Mouse (Mus musculus) neural tube, embryonic 14.5 days (tissue): ENCODE data around the gene P2rx6. TPM values are rescaled to one million over a fixed set of nuclear protein-coding genes. Genes with fewer than 3 reads are reported as not detected.

Source experiments
- ATAC-seq: fragments of 200-750 bp; cut with Nextera tagmentation; 2 replicates; pipeline ENCODE4 v1.8.0; 2017; ENCODE audit warnings: low read depth, mild to moderate bottlenecking, moderate TSS enrichment, moderate library complexity
- H3K27ac ChIP-seq: fragments of 300-500 bp; sonication (generic); 2 replicates; pipeline ENCODE4 v1.5.1; 2014; ENCODE audit warnings: low read depth, mild to moderate bottlenecking, control low read depth, low read length, moderate library complexity, mixed read lengths
- H3K27me3 ChIP-seq: fragments of 300-500 bp; sonication (generic); 2 replicates; pipeline ENCODE4 v1.6.1; 2014; ENCODE audit warnings: low read length; ENCODE audit not compliant: control insufficient read depth, insufficient read depth
- H3K36me3 ChIP-seq: fragments of 300-500 bp; sonication (generic); 2 replicates; pipeline ENCODE4 v1.6.1; 2014; ENCODE audit warnings: low read length, mixed read lengths; ENCODE audit not compliant: control insufficient read depth, insufficient read depth
- H3K4me1 ChIP-seq: fragments of 300-500 bp; sonication (generic); 2 replicates; pipeline ENCODE4 v1.6.1; 2014; ENCODE audit warnings: low read length; ENCODE audit not compliant: control insufficient read depth, insufficient read depth
- H3K4me2 ChIP-seq: fragments of 300-500 bp; sonication (generic); 2 replicates; pipeline ENCODE4 v1.6.1; 2014; ENCODE audit warnings: mild to moderate bottlenecking, low read depth, low read length, control low read depth
- H3K4me3 ChIP-seq: fragments of 300-500 bp; sonication (generic); 2 replicates; pipeline ENCODE4 v1.5.1; 2014; ENCODE audit warnings: low read depth, low read length, control low read depth, mixed read lengths
- H3K9ac ChIP-seq: fragments of 300-500 bp; sonication (generic); replicated peaks from 2 replicates; pipeline ENCODE4 v1.6.1; 2014; ENCODE audit warnings: low read depth, mild to moderate bottlenecking, control low read depth, low read length, mixed read lengths
- H3K9me3 ChIP-seq: fragments of 300-500 bp; sonication (generic); 2 replicates; pipeline ENCODE4 v1.6.1; 2016; ENCODE audit warnings: low read length; ENCODE audit not compliant: control insufficient read depth
- WGBS: fragments of 180-500 bp; shearing (Covaris S2); extraction: QIAGEN DNeasy Blood & Tissue Kit; methylation state at CpG from one replicate; pipeline ENCODE4 v1.1.7; 2014; 5-methylcytosine and 5-hydroxymethylcytosine counted together
- polyA plus RNA-seq: library from polyadenylated mRNA; unstranded; fragments of >200 nt; fragmentation: Nextera tagmentation; extraction: Ambion mirVana; gene quantifications from 2 replicates; pipeline ENCODE4 v1.2.1, GENCODE M21; 2014

P2rx6 gene
- polyA plus RNA-seq, 1 experiment from 2014 or later = 2.7 TPM

DNA sequence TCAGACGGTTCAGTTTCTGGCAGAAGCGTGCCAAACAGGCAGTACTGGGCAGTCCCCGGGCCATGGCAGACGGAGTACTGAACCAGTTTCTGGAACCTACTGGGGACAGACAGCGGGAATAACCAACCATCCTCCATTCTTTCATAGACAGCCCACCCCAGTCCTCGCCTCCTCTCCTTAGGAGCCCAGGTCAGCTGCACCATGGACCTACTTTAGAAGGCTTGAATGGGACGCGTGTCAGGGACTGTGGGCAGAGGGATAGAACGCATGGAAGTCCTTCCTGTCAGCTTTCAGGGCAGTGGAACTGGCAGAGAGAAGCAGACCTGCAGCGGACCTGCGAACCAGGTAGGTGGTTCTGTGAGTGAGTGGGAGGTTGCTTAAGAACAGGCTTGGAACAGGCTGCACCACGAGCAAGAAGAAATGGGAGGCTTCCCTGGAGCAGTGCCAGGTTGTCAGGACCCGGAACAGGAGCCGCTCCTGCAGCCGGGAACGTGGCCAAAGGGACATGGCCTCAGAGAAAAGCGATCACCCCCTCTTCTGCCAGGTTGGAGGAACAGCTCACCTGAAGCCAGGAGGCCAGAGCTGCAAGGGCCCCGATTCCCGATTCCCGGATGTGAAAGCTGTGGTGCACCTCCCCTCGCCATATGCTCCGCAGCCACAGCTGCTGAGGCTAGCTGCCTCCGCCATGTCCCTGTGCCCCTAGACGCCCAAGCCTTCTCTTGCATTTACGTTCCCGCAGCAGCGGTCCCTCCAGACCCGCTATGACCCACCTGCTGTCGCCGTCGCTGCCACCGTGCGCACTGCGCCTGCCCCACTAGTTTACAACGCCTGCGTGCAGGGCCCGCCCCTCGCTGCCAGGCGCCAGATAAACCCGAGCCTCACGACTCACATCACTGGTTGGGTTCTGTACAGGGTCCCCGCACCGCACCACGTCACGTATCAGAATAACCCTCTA lies 14.5 kb downstream of the P2rx6 start:
- 14% methylated on average over 45 of the region's 45 CpGs for WGBS
- Histone ChIP-seq H3K9ac (peak overlapping the region; percentile 74), H3K4me2 (peak overlapping the region; percentile 68), H3K9me3 (no peaks in the 10 kb centered on the region), H3K27ac (peak overlapping the region; percentile 44; the same call in 1 of the 2 replicates), H3K36me3 (no peaks in the 10 kb centered on the region), H3K4me1 (peaks cover 9% of the 10 kb centered on the region), H3K4me3 (peak overlapping the region; percentile 47), H3K27me3 (peaks cover 6% of the 10 kb centered on the region)
- ATAC-seq = peak; percentile 92

DNA sequence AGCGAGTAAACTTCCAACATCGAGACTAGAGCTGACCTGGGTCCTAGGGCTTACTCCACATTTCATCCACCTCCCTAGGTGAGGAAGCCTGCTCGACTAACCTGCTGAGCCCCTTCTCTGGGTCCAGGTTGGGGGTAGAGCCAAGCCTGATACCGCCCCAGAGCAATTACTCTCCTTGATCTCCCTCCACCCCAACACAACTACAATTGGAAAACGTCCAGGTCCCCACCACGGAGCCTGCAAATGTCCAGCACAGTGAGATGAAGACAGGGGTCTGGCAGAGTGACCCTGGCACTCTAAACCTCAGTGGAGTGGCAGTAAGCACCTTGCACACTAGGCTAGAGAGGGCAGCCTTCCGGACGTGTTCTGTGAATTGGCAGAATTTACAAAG lies 15.1 kb downstream of the P2rx6 start:
- ATAC-seq = 0 out of 2 replicates have a peak, but pooled peaks have one; percentile 26
- peak overlapping the region; percentile 44; the same call in 1 of the 2 replicates for H3K27ac ChIP-seq
- WGBS = 11% methylated on average over 8 of the region's 8 CpGs

DNA sequence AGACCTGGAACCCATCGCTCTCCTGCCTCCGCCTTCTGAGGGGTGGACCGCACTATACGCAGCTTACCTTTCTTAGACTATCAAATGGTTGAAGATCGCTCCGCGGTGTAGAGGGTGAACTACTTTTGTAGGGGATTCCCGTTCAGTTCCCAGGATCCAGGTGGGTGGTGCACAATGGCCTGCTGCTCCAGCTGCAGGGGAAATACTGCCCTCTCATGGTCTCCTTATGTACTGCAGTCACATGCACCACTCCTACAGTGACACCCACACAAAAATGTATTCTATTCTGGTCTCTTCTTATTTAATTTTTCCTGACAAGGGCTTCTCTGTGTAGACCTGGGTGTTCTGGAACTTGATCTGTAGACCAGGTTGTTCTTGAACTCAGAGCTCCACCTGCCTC lies 21.4 kb downstream of the P2rx6 start, which contains the start of gene Slc7a4:
Gene Slc7a4 (minus strand): TSS at position 151 of the 400 bp plus-strand sequence.
- no peak within 1 kb of the TSS for H3K4me3 ChIP-seq
- no peaks in the 10 kb centered on the region for H3K4me1 ChIP-seq
- no peak for ATAC-seq
- no peak within 1 kb of the TSS for H3K4me2 ChIP-seq
- no peak within 1 kb of the TSS for H3K9ac ChIP-seq
- H3K27ac ChIP-seq = no peak within 1 kb of the TSS
- 16% methylated on average over 8 of the region's 8 CpGs for WGBS
- no peaks in the 10 kb centered on the region for H3K9me3 ChIP-seq
- no peaks in the 10 kb centered on the region for H3K36me3 ChIP-seq
- no peaks in the 10 kb centered on the region for H3K27me3 ChIP-seq

More for the DNA sequence above, 15.1 kb downstream of the P2rx6 start:
- Histone ChIP-seq H3K9ac (peak overlapping the region; percentile 74), H3K36me3 (no peaks in the 10 kb centered on the region), H3K4me2 (peak overlapping the region; percentile 68), H3K27me3 (peaks cover 6% of the 10 kb centered on the region), H3K9me3 (no peaks in the 10 kb centered on the region), H3K4me1 (peaks cover 9% of the 10 kb centered on the region), H3K4me3 (peak overlapping the region; percentile 47)

DNA sequence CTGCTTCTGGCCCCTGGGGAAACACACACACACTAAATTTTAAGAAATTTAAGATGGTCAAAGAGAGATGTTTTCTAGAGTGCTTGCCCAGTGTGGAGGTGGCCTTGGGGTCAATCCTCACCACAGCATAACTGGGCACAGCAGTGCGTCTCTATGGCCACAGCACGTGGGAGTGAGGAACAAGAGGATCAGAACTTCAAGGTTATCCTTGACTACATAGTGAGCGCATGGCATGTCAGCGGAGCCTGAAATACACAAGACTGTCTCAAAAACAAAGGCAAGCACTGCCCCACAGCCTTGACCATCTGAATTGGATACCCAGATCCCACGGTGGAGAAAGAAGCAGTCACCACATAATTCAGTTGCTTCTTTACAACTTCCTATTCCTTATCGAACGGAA lies 22.9 kb downstream of the P2rx6 start:
- H3K4me2 ChIP-seq = no peak overlapping the region
- no peaks in the 10 kb centered on the region for H3K27me3 ChIP-seq
- no peaks in the 10 kb centered on the region for H3K9me3 ChIP-seq
- no peak for ATAC-seq
- no peak overlapping the region for H3K9ac ChIP-seq
- no peak overlapping the region for H3K27ac ChIP-seq
- WGBS = 83% methylated on average over 7 of the region's 7 CpGs
- no peaks in the 10 kb centered on the region for H3K36me3 ChIP-seq
- no peaks in the 10 kb centered on the region for H3K4me1 ChIP-seq
- H3K4me3 ChIP-seq = no peak overlapping the region

DNA sequence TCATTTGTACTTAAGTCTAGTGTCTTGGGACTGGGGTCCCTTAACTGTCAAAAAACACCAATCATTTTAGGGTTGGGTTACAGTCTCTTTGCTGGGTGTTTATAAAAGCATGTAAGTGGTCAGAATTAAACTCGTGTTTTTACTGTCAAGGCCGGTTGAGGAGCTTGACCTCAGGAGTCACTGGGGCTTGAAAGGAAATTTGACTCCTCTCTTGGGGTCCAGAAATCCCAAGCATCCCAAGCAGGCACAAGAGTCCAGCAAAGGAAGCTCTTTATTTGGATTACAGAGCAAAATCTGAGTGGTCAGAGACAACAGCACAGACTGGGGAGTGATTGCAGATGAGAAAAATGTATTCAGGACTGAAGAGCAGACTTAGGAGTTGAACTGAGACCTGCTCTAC lies 29.0 kb downstream of the P2rx6 start:
- 67% methylated on average over 2 of the region's 2 CpGs for WGBS
- H3K27me3 ChIP-seq = no peaks in the 10 kb centered on the region
- ATAC-seq = no peak
- no peaks in the 10 kb centered on the region for H3K36me3 ChIP-seq
- H3K9me3 ChIP-seq = no peaks in the 10 kb centered on the region
- H3K4me3 ChIP-seq = no peak overlapping the region
- H3K9ac ChIP-seq = no peak overlapping the region
- no peak overlapping the region for H3K4me2 ChIP-seq
- no peak overlapping the region for H3K27ac ChIP-seq
- H3K4me1 ChIP-seq = no peaks in the 10 kb centered on the region

DNA sequence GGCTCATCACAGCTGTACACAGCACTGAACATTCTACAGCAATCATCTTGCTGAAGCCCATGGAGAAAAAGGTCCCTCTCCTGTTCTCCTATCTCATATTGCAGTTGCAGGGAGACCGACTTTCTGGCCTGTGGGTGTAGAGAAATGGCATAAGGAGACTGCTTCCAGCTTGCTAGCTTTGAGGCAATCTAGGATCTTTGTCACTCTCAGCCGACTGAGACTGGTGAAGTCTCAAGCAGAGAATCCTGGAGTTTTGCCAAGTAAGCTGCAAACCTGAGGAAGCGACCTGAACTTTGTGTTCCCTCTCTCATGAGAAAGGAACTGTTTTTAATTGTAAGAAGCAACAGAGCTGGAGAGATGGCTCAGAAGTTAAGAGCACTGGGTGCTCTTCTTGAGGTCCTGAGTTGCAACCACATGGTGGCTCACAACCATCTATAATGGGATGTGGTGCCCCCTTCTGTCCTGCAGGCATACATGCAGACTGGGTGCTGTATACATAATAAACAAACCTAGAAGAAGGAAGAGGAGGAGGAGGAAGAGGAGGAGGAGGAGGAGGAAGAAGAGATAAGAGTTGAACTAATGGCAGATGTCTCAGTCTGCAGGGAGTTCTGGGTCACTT lies 39.4 kb downstream of the P2rx6 start:
- H3K4me3 ChIP-seq = no peak overlapping the region
- no peaks in the 10 kb centered on the region for H3K27me3 ChIP-seq
- H3K9me3 ChIP-seq = no peaks in the 10 kb centered on the region
- no peaks in the 10 kb centered on the region for H3K36me3 ChIP-seq
- H3K27ac ChIP-seq = no peak overlapping the region
- ATAC-seq = no peak
- H3K9ac ChIP-seq = no peak overlapping the region
- WGBS = 78% methylated on average over 3 of the region's 3 CpGs
- H3K4me2 ChIP-seq = no peak overlapping the region
- H3K4me1 ChIP-seq = no peaks in the 10 kb centered on the region

DNA sequence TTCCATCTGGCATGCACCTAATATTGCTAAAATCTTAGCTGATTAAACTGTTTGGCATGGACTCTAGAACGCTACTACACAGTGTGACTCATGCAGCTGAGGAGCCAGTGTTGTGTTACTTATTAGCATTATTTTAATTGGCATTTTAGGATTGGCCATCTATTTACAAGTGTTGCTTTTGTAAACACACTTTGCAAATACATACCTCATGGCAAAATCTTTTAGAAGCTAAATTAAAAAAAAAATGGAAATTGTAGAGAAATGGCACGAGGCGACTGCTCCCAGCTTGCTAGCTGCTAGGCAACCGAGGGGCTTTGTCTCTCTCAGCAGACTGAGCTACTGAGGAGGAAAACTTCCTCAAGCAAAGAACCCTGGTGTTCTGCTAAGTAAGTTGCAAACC lies 43.3 kb downstream of the P2rx6 start:
- Histone ChIP-seq H3K9ac (no peak overlapping the region), H3K4me3 (no peak overlapping the region), H3K4me2 (no peak overlapping the region), H3K9me3 (no peaks in the 10 kb centered on the region), H3K27ac (no peak overlapping the region), H3K27me3 (no peaks in the 10 kb centered on the region), H3K4me1 (no peaks in the 10 kb centered on the region), H3K36me3 (no peaks in the 10 kb centered on the region)
- ATAC-seq = no peak
- WGBS = 69% methylated on average over 4 of the region's 4 CpGs

DNA sequence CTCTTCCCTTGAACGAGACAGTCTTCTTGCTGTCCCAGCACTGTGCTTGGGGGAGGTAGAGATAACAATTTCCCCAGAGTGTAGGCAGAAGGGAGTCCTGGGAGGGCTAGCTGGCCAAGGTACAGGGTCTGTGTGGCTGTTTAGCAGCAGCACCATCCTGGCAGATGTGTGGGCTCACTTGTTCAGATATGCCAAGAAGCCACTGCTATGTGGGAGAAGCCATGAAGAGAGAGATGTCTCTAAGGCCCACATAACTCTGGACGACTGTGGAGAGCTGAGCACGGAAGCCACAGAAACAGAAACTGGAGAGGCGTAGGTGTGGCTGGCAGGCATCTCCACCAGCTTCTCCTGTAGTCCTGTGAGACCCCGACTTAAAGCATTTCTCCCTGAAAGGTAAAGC lies 44.0 kb downstream of the P2rx6 start:
- Histone ChIP-seq H3K4me3 (no peak overlapping the region), H3K27me3 (no peaks in the 10 kb centered on the region), H3K9me3 (no peaks in the 10 kb centered on the region), H3K4me2 (no peak overlapping the region), H3K9ac (no peak overlapping the region), H3K36me3 (no peaks in the 10 kb centered on the region), H3K27ac (no peak overlapping the region), H3K4me1 (no peaks in the 10 kb centered on the region)
- ATAC-seq = no peak
- 82% methylated on average over 5 of the region's 5 CpGs for WGBS

DNA sequence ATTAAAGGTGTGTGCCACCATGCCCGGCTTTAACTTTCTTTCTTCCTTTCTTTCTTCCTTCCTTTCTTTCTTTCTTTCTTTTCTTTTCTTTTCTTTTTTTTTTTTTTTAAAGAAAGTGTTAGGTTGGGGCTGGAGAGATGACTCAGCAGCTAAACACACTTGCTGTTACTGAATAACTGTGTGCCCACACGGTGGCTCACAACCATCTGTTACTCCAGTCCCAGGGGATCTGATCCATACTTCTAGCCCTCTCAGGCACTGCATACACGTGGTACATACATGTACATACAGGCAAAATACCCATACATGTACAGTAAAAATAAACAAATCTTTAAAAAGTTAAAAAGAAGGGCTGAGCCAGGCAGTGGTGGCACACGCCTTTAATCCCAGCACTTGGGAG lies 49.7 kb downstream of the P2rx6 start:
- Histone ChIP-seq H3K27ac (no peak overlapping the region), H3K4me1 (no peaks in the 10 kb centered on the region), H3K9me3 (no peaks in the 10 kb centered on the region), H3K27me3 (no peaks in the 10 kb centered on the region), H3K4me2 (no peak overlapping the region), H3K36me3 (no peaks in the 10 kb centered on the region), H3K4me3 (no peak overlapping the region), H3K9ac (no peak overlapping the region)
- ATAC-seq = no peak
- 77% methylated on average over 4 of the region's 4 CpGs for WGBS
